Mouse (Mus musculus) kidney, postnatal 4 days (tissue): ENCODE data around the gene Clcn6.

Experiments used
- DNase-seq, 2 experiments: peaks; one replicate each; pipeline ENCODE4 v3.0.0; 2021; ENCODE audit warnings: mixed read lengths in 2 of 2

The Clcn6 gene

GRCm38 (mm10) chr4:148038600-148039253 is at the start of gene Clcn6, which contains the start of gene Mthfr:
Gene Clcn6 (minus strand): TSS chr4:148038821.
Gene Mthfr (plus strand): TSS chr4:148039077.
- peak; percentile 100 for DNase-seq

GRCm38 (mm10) chr4:148087907-148088527 is 49.4 kb upstream of the Clcn6 start, which contains the start of gene Agtrap:
Gene Agtrap (minus strand): TSS chr4:148088031.
- DNase-seq: peak; percentile 97 to 98

GRCm38 (mm10) chr4:148087091-148087906 is 48.7 kb upstream of the Clcn6 start:
- DNase-seq: peak; percentile 57 to 70

- DNase-seq: no peak
These were observed 47.3 kb upstream of the Clcn6 start for GRCm38 (mm10) chr4:148085907-148086305.

GRCm38 (mm10) chr4:148085131-148085906 is 46.7 kb upstream of the Clcn6 start:
- DNase-seq: no peak

GRCm38 (mm10) chr4:148084261-148084714 is 45.7 kb upstream of the Clcn6 start:
- peak; percentile 66 to 76 for DNase-seq

GRCm38 (mm10) chr4:148083176-148083899 is 44.7 kb upstream of the Clcn6 start:
- DNase-seq: peak; percentile 65 to 76

GRCm38 (mm10) chr4:148082257-148083044 is 43.8 kb upstream of the Clcn6 start:
- peak; percentile 81 to 85 for DNase-seq

- DNase-seq: no peak
These were observed 42.6 kb upstream of the Clcn6 start for GRCm38 (mm10) chr4:148081201-148081600.

GRCm38 (mm10) chr4:148080597-148080973 is 42.0 kb upstream of the Clcn6 start:
- no peak for DNase-seq

- peak in 1 of 2 experiments; percentile 50 for DNase-seq
These were observed 41.4 kb upstream of the Clcn6 start for GRCm38 (mm10) chr4:148079944-148080596.

GRCm38 (mm10) chr4:148079212-148079611 is 40.6 kb upstream of the Clcn6 start:
- DNase-seq: no peak

GRCm38 (mm10) chr4:148075881-148076280 is 37.3 kb upstream of the Clcn6 start:
- no peak for DNase-seq

GRCm38 (mm10) chr4:148075259-148075658 is 36.6 kb upstream of the Clcn6 start:
- peak; percentile 77 to 84 for DNase-seq

GRCm38 (mm10) chr4:148074521-148075189 is 36.0 kb upstream of the Clcn6 start:
- peak in 1 of 2 experiments; percentile 4 for DNase-seq

- DNase-seq: peak in 1 of 2 experiments; percentile 46
These were observed 32.9 kb upstream of the Clcn6 start for GRCm38 (mm10) chr4:148071508-148071907.

- DNase-seq: no peak
These were observed 31.1 kb upstream of the Clcn6 start for GRCm38 (mm10) chr4:148069602-148070218.

GRCm38 (mm10) chr4:148067346-148067745 is 28.7 kb upstream of the Clcn6 start:
- no peak for DNase-seq

- peak; percentile 55 to 75 for DNase-seq
These were observed 27.8 kb upstream of the Clcn6 start for GRCm38 (mm10) chr4:148066401-148066744.
